Mouse (Mus musculus): ENCODE measurements around the gene Mtmr14. TPM values are rescaled to one million over a fixed set of nuclear protein-coding genes. Genes with fewer than 3 reads are reported as not detected.
A peak's percentile ranks its signal among the peaks of the same experiment; 100 is the strongest.

Gene Mtmr14
- polyA plus RNA-seq (2014; fragmentation: Nextera tagmentation; extraction: Ambion mirVana), result 41.7 and 43.6 TPM in 2 replicates

GRCm38 (mm10) chr6:113237542-113238270, at the start of gene Mtmr14:
TSS of gene Mtmr14 (plus strand) at chr6:113237843.
- peak within 1 kb of the TSS; percentile 77 for H3K9ac ChIP-seq (ENCODE audit: low read length)
- no peaks in the 10 kb centered on the region for H3K9me3 ChIP-seq (replicated peaks; ENCODE audit: control insufficient read depth, low read length)
- H3K27ac ChIP-seq (ENCODE audit: low read depth, low read length), result no peak within 1 kb of the TSS; the same call in 1 of the 2 replicates
- peak within 1 kb of the TSS; percentile 95 for H3K4me2 ChIP-seq (ENCODE audit: low read length)
- no peaks in the 10 kb centered on the region for H3K27me3 ChIP-seq (replicated peaks; ENCODE audit: control insufficient read depth, insufficient read depth, low read length)
- peaks cover 22% of the 10 kb centered on the region for H3K36me3 ChIP-seq (ENCODE audit: control insufficient read depth, insufficient read depth, low read length)
- ATAC-seq (peak; percentile 99), DNase-seq (ENCODE audit: low spot score) (peak; percentile 98)
- H3K4me3 ChIP-seq (ENCODE audit: low read depth, low read length), result peak within 1 kb of the TSS; percentile 97
- whole genome bisulfite sequencing, result under 1% methylated on average over 50 of the region's 55 CpGs
- peaks cover 7% of the 10 kb centered on the region for H3K4me1 ChIP-seq (ENCODE audit: control insufficient read depth, insufficient read depth, low read length)

- Histone ChIP-seq H3K27me3 (replicated peaks; ENCODE audit: control insufficient read depth, insufficient read depth, low read length) (no peaks in the 10 kb centered on the region), H3K36me3 (ENCODE audit: control insufficient read depth, insufficient read depth, low read length) (0 out of 2 replicates have a peak, but pooled peaks cover 3% of the 10 kb centered on the region), H3K4me1 (ENCODE audit: control insufficient read depth, insufficient read depth, low read length) (peaks cover 19% of the 10 kb centered on the region), H3K4me3 (ENCODE audit: low read depth, low read length) (peak overlapping the region; percentile 79), H3K9ac (ENCODE audit: low read length) (peak overlapping the region; percentile 92), H3K27ac (ENCODE audit: low read depth, low read length) (no peak overlapping the region; the same call in 1 of the 2 replicates), H3K4me2 (ENCODE audit: low read length) (peak overlapping the region; percentile 95), H3K9me3 (replicated peaks; ENCODE audit: control insufficient read depth, low read length) (no peaks in the 10 kb centered on the region)
- WGBS, result 2% methylated on average over 45 of the region's 46 CpGs
- DNase-seq (ENCODE audit: low spot score) (peak; percentile 38), ATAC-seq (peak; percentile 53)
These were observed 43.7 kb upstream of the Mtmr14 start for GRCm38 (mm10) chr6:113193765-113194460.

GRCm38 (mm10) chr6:113194517-113194840, 43.2 kb upstream of the Mtmr14 start:
- peaks cover 19% of the 10 kb centered on the region for H3K4me1 ChIP-seq (ENCODE audit: control insufficient read depth, insufficient read depth, low read length)
- ATAC-seq (no peak), DNase-seq (ENCODE audit: low spot score) (no peak)
- no peaks in the 10 kb centered on the region for H3K27me3 ChIP-seq (replicated peaks; ENCODE audit: control insufficient read depth, insufficient read depth, low read length)
- peak overlapping the region; percentile 79 for H3K4me3 ChIP-seq (ENCODE audit: low read depth, low read length)
- H3K4me2 ChIP-seq (ENCODE audit: low read length), result peak overlapping the region; percentile 95
- 2% methylated on average over 5 of the region's 5 CpGs for WGBS
- peak overlapping the region; percentile 92 for H3K9ac ChIP-seq (ENCODE audit: low read length)
- H3K9me3 ChIP-seq (replicated peaks; ENCODE audit: control insufficient read depth, low read length), result no peaks in the 10 kb centered on the region
- H3K27ac ChIP-seq (ENCODE audit: low read depth, low read length), result peak overlapping the region; percentile 68
- 0 out of 2 replicates have a peak, but pooled peaks cover 3% of the 10 kb centered on the region for H3K36me3 ChIP-seq (ENCODE audit: control insufficient read depth, insufficient read depth, low read length)

- Histone ChIP-seq H3K4me3 (ENCODE audit: low read depth, low read length) (peak within 1 kb of the TSS; percentile 79), H3K4me1 (ENCODE audit: control insufficient read depth, insufficient read depth, low read length) (peaks cover 19% of the 10 kb centered on the region), H3K36me3 (ENCODE audit: control insufficient read depth, insufficient read depth, low read length) (0 out of 2 replicates have a peak, but pooled peaks cover 3% of the 10 kb centered on the region), H3K27me3 (replicated peaks; ENCODE audit: control insufficient read depth, insufficient read depth, low read length) (no peaks in the 10 kb centered on the region), H3K4me2 (ENCODE audit: low read length) (peak within 1 kb of the TSS; percentile 95), H3K9me3 (replicated peaks; ENCODE audit: control insufficient read depth, low read length) (no peaks in the 10 kb centered on the region), H3K27ac (ENCODE audit: low read depth, low read length) (peak within 1 kb of the TSS; percentile 68), H3K9ac (ENCODE audit: low read length) (peak within 1 kb of the TSS; percentile 92)
- WGBS, result under 1% methylated on average over 55 of the region's 66 CpGs
- ATAC-seq (peak; percentile 88), DNase-seq (ENCODE audit: low spot score) (peak; percentile 76)
These were observed 42.6 kb upstream of the Mtmr14 start, which contains the start of gene Lhfpl4 for GRCm38 (mm10) chr6:113194841-113195595. TSS of gene Lhfpl4 (minus strand) at chr6:113195384.

- peak overlapping the region; percentile 68; the same call in 1 of the 2 replicates for H3K27ac ChIP-seq (ENCODE audit: low read depth, low read length)
- H3K36me3 ChIP-seq (ENCODE audit: control insufficient read depth, insufficient read depth, low read length), result 0 out of 2 replicates have a peak, but pooled peaks cover 3% of the 10 kb centered on the region
- peak overlapping the region; percentile 95 for H3K4me2 ChIP-seq (ENCODE audit: low read length)
- peaks cover 19% of the 10 kb centered on the region for H3K4me1 ChIP-seq (ENCODE audit: control insufficient read depth, insufficient read depth, low read length)
- H3K9me3 ChIP-seq (replicated peaks; ENCODE audit: control insufficient read depth, low read length), result no peaks in the 10 kb centered on the region
- ATAC-seq (peak; percentile 22; the same call in 1 of the 2 replicates), DNase-seq (ENCODE audit: low spot score) (peak; percentile 37)
- peak overlapping the region; percentile 79 for H3K4me3 ChIP-seq (ENCODE audit: low read depth, low read length)
- 12% methylated on average over 9 of the region's 9 CpGs for WGBS
- no peaks in the 10 kb centered on the region for H3K27me3 ChIP-seq (replicated peaks; ENCODE audit: control insufficient read depth, insufficient read depth, low read length)
- H3K9ac ChIP-seq (ENCODE audit: low read length), result peak overlapping the region; percentile 92
These were observed 42.0 kb upstream of the Mtmr14 start for GRCm38 (mm10) chr6:113195596-113195992.

- H3K4me1 ChIP-seq (ENCODE audit: control insufficient read depth, insufficient read depth, low read length), result no peaks in the 10 kb centered on the region
- no peak overlapping the region for H3K27ac ChIP-seq (ENCODE audit: low read depth, low read length)
- no peak for DNase-seq (ENCODE audit: low spot score)
- no peak for ATAC-seq
- H3K36me3 ChIP-seq (ENCODE audit: control insufficient read depth, insufficient read depth, low read length), result no peaks in the 10 kb centered on the region
- no peak overlapping the region for H3K4me3 ChIP-seq (ENCODE audit: low read depth, low read length)
- H3K27me3 ChIP-seq (replicated peaks; ENCODE audit: control insufficient read depth, insufficient read depth, low read length), result no peaks in the 10 kb centered on the region
- no peak overlapping the region for H3K4me2 ChIP-seq (ENCODE audit: low read length)
- H3K9me3 ChIP-seq (replicated peaks; ENCODE audit: control insufficient read depth, low read length), result no peaks in the 10 kb centered on the region
- WGBS, result 80% methylated on average over 2 of the region's 2 CpGs
- no peak overlapping the region for H3K9ac ChIP-seq (ENCODE audit: low read length)
These were observed 21.4 kb upstream of the Mtmr14 start for GRCm38 (mm10) chr6:113216280-113216679.

- Histone ChIP-seq H3K4me3 (ENCODE audit: low read depth, low read length) (no peak overlapping the region), H3K4me2 (ENCODE audit: low read length) (no peak overlapping the region), H3K36me3 (ENCODE audit: control insufficient read depth, insufficient read depth, low read length) (no peaks in the 10 kb centered on the region), H3K9me3 (replicated peaks; ENCODE audit: control insufficient read depth, low read length) (no peaks in the 10 kb centered on the region), H3K27me3 (replicated peaks; ENCODE audit: control insufficient read depth, insufficient read depth, low read length) (no peaks in the 10 kb centered on the region), H3K27ac (ENCODE audit: low read depth, low read length) (no peak overlapping the region), H3K9ac (ENCODE audit: low read length) (no peak overlapping the region), H3K4me1 (ENCODE audit: control insufficient read depth, insufficient read depth, low read length) (no peaks in the 10 kb centered on the region)
- DNase-seq (ENCODE audit: low spot score) (no peak), ATAC-seq (no peak)
- 77% methylated on average over 4 of the region's 4 CpGs for WGBS
These were observed 11.8 kb upstream of the Mtmr14 start for GRCm38 (mm10) chr6:113225798-113226197.

- no peaks in the 10 kb centered on the region for H3K4me1 ChIP-seq (ENCODE audit: control insufficient read depth, insufficient read depth, low read length)
These were observed 10.9 kb upstream of the Mtmr14 start for GRCm38 (mm10) chr6:113226705-113227104.

More at GRCm38 (mm10) chr6:113226705-113227104, 10.9 kb upstream of the Mtmr14 start:
- Histone ChIP-seq H3K9me3 (replicated peaks; ENCODE audit: control insufficient read depth, low read length) (no peaks in the 10 kb centered on the region), H3K4me3 (ENCODE audit: low read depth, low read length) (no peak overlapping the region), H3K27me3 (replicated peaks; ENCODE audit: control insufficient read depth, insufficient read depth, low read length) (no peaks in the 10 kb centered on the region), H3K27ac (ENCODE audit: low read depth, low read length) (no peak overlapping the region), H3K9ac (ENCODE audit: low read length) (no peak overlapping the region), H3K4me2 (ENCODE audit: low read length) (no peak overlapping the region), H3K36me3 (ENCODE audit: control insufficient read depth, insufficient read depth, low read length) (no peaks in the 10 kb centered on the region)
- ATAC-seq (no peak), DNase-seq (ENCODE audit: low spot score) (no peak)
